Mouse (Mus musculus): Measurements from ENCODE around the gene Scgb1b30. TPM values are rescaled to one million over a fixed set of nuclear protein-coding genes. Genes with fewer than 3 reads are reported as not detected.

Scgb1b30 gene
- total and polyA plus RNA-seq, 2 experiments from 2014 or later: not detected

DNA sequence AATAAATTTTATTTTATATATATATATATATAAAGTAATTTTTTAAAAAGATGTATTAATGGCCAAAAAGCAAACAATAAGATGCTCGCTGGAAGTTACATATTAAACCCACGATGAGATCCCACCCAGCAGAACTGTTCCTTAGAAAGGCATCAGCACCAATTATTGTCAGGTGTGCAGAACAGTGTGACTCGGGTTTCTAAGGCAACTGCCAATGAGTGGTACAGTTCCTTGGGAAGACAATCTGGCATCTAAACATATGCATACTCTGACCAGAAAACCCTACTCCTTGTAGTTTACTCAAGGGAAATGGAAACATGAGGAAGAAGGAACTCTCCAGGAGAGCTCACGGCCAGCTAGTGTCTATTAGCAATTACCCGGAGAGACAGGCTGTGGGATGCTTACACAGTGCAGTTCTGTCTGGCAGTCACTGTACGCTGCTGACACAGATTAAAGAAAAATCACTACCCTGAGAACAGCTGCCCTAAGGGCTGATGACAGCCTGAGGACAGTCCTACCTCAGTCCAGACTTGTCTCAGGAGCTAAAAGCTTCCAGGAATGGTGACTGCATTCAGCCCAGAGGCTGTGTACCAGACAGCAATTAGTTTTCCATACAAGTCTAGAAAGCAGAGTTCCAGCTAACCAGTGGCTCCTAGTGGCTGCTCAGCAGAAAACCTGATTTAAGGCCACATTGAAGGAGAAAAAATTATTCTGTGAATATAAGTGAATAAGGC lies 27.9 kb downstream of the Scgb1b30 start:
- peak; percentile 69 for TF ChIP-seq CTCF (IDR thresholded peaks at IDR 0.05)
- Histone ChIP-seq H3K4me3 (ENCODE audit: low read depth, low read length) (no peak overlapping the region), H3K27ac (ENCODE audit: low read depth, low read length) (no peak overlapping the region), H3K27me3 (ENCODE audit: insufficient read depth, low read length) (no peaks in the 10 kb centered on the region), H3K4me1 (ENCODE audit: insufficient read depth, low read length) (no peaks in the 10 kb centered on the region), H3K9ac (replicated peaks; ENCODE audit: low read length, poor library complexity, severe bottlenecking) (no peak overlapping the region), H3K9me3 (ENCODE audit: low read length) (no peaks in the 10 kb centered on the region), H3K4me2 (ENCODE audit: low read depth, low read length, poor library complexity, severe bottlenecking) (no peak overlapping the region), H3K36me3 (ENCODE audit: insufficient read depth, low read length) (0 out of 2 replicates have a peak, but pooled peaks cover 5% of the 10 kb centered on the region)
- 72% methylated on average over 6 of the region's 6 CpGs for WGBS
- ATAC-seq (ENCODE audit: low FRiP score) (peak; percentile 77), DNase-seq (ENCODE audit: low spot score) (peak; percentile 65)

DNA sequence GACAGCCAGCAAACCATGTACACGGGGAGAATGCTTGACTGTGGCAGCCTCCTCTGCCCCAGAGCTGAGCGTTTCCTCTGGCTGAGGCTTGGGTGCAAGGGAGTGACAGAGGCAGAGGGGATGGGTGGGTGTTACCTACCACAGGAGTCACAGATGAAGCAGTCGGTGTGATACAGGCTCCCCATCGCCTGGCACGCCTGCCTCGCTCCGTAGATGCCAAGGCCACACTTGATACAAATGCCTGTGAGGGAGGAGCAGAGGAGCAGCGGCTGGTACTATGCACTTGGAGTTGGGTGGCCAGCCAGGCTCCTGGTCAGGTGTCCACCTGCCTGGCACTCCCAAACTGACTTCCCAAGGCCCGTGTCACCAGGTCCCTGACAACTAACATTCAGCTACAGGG lies 30.1 kb downstream of the Scgb1b30 start:
- Histone ChIP-seq H3K27ac (ENCODE audit: low read depth, low read length) (no peak overlapping the region), H3K36me3 (ENCODE audit: insufficient read depth, low read length) (no peaks in the 10 kb centered on the region), H3K9me3 (ENCODE audit: low read length) (no peaks in the 10 kb centered on the region), H3K27me3 (ENCODE audit: insufficient read depth, low read length) (no peaks in the 10 kb centered on the region), H3K4me1 (ENCODE audit: insufficient read depth, low read length) (no peaks in the 10 kb centered on the region), H3K9ac (replicated peaks; ENCODE audit: low read length, poor library complexity, severe bottlenecking) (no peak overlapping the region), H3K4me3 (ENCODE audit: low read depth, low read length) (no peak overlapping the region), H3K4me2 (ENCODE audit: low read depth, low read length, poor library complexity, severe bottlenecking) (no peak overlapping the region)
- ATAC-seq (ENCODE audit: low FRiP score): no peak
- no peak for DNase-seq (ENCODE audit: low spot score)
- 93% methylated on average over 9 of the region's 9 CpGs for WGBS
- TF ChIP-seq CTCF (IDR thresholded peaks at IDR 0.05): no peak

GRCm38 (mm10) chr7:34126291-34126690 lies 31.1 kb downstream of the Scgb1b30 start:
- no peak for TF ChIP-seq CTCF (IDR thresholded peaks at IDR 0.05)
- Histone ChIP-seq H3K4me1 (ENCODE audit: insufficient read depth, low read length) (peaks cover 5% of the 10 kb centered on the region; the same call in 1 of the 2 replicates), H3K4me2 (ENCODE audit: low read depth, low read length, poor library complexity, severe bottlenecking) (no peak overlapping the region), H3K4me3 (ENCODE audit: low read depth, low read length) (no peak overlapping the region), H3K27ac (ENCODE audit: low read depth, low read length) (no peak overlapping the region), H3K9me3 (ENCODE audit: low read length) (no peaks in the 10 kb centered on the region), H3K36me3 (ENCODE audit: insufficient read depth, low read length) (no peaks in the 10 kb centered on the region), H3K9ac (replicated peaks; ENCODE audit: low read length, poor library complexity, severe bottlenecking) (no peak overlapping the region), H3K27me3 (ENCODE audit: insufficient read depth, low read length) (no peaks in the 10 kb centered on the region)
- no peak for DNase-seq (ENCODE audit: low spot score)
- WGBS: 90% methylated on average over 3 of the region's 3 CpGs
- ATAC-seq (ENCODE audit: low FRiP score): no peak

GRCm38 (mm10) chr7:34131118-34131517 lies 35.9 kb downstream of the Scgb1b30 start:
- H3K36me3 ChIP-seq (ENCODE audit: insufficient read depth, low read length): no peaks in the 10 kb centered on the region
- ATAC-seq (ENCODE audit: low FRiP score): no peak
- H3K9me3 ChIP-seq (ENCODE audit: low read length): no peaks in the 10 kb centered on the region
- 87% methylated on average over 3 of the region's 3 CpGs for WGBS
- no peak for DNase-seq (ENCODE audit: low spot score)
- no peak overlapping the region for H3K9ac ChIP-seq (replicated peaks; ENCODE audit: low read length, poor library complexity, severe bottlenecking)
- no peak overlapping the region for H3K4me3 ChIP-seq (ENCODE audit: low read depth, low read length)
- no peaks in the 10 kb centered on the region for H3K27me3 ChIP-seq (ENCODE audit: insufficient read depth, low read length)
- peaks cover 9% of the 10 kb centered on the region; the same call in 1 of the 2 replicates for H3K4me1 ChIP-seq (ENCODE audit: insufficient read depth, low read length)
- no peak for TF ChIP-seq CTCF (IDR thresholded peaks at IDR 0.05)
- peak overlapping the region; percentile 16 for H3K4me2 ChIP-seq (ENCODE audit: low read depth, low read length, poor library complexity, severe bottlenecking)
- H3K27ac ChIP-seq (ENCODE audit: low read depth, low read length): no peak overlapping the region

DNA sequence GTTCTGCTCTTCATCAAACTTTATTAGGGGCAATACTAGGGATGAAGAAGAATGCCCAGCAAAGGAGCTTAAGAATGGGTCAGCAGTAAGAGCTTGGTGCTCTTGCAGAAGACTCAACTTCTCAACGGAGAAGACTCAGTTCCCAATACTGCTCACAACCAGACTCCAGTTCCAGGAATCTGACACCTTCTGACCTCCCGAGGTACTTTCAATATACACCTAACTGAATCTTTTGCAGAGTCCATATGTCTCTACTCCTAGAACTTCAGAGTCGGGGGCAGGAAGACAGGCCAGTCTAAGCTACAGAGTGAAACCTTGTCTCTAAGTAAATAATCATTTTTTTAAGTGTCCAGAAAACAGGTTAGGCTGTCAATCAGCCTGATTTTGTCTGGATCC lies 36.7 kb downstream of the Scgb1b30 start:
- H3K4me1 ChIP-seq (ENCODE audit: insufficient read depth, low read length): peaks cover 9% of the 10 kb centered on the region; the same call in 1 of the 2 replicates
- DNase-seq (ENCODE audit: low spot score) (no peak), ATAC-seq (ENCODE audit: low FRiP score) (peak; percentile 11; the same call in 1 of the 2 replicates)
- H3K9me3 ChIP-seq (ENCODE audit: low read length): no peaks in the 10 kb centered on the region
- peak overlapping the region; percentile 79 for H3K4me3 ChIP-seq (ENCODE audit: low read depth, low read length)
- H3K27me3 ChIP-seq (ENCODE audit: insufficient read depth, low read length): no peaks in the 10 kb centered on the region
- WGBS: 15% methylated on average over 3 of the region's 3 CpGs
- H3K27ac ChIP-seq (ENCODE audit: low read depth, low read length): no peak overlapping the region
- H3K36me3 ChIP-seq (ENCODE audit: insufficient read depth, low read length): no peaks in the 10 kb centered on the region
- peak overlapping the region; percentile 94 for H3K9ac ChIP-seq (replicated peaks; ENCODE audit: low read length, poor library complexity, severe bottlenecking)
- H3K4me2 ChIP-seq (ENCODE audit: low read depth, low read length, poor library complexity, severe bottlenecking): peak overlapping the region; percentile 81
- no peak for TF ChIP-seq CTCF (IDR thresholded peaks at IDR 0.05)

DNA sequence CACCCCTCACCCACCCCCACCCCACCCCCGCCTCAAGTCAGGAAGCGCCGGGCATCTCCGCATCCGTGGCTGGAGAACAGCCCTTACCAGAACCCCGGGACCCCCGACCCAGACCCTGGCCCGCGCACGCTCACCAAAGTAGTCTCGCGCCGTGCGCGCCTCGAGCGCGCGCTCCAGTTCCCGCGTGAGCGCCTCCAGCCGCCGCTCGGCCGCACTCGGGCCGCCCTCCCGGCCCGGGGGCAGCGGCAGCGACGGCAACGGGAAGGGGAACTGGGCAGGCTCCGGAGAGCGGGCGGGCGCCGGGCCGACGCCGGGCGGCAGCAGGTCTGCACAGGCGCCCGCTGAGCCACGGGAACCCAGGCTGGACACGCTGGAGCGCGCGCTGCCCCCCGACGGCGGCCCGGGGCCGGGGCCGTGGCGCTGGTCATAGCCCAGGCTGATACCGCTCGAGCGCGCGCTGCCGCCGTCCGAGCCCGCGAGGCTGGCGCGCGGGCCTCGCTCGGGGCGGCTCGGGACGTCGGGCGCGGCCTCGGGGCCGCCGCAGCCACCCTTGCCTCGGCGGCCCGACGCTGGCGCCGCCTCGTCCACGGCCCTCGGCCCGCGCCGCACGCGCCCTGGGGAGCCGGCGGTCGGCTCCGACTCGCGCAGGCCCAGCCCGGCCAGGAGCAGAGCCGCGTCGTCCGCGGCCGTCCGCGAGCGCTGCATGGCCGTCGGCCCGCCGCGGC lies 37.3 kb downstream of the Scgb1b30 start:
- Histone ChIP-seq H3K4me3 (ENCODE audit: low read depth, low read length) (peak overlapping the region; percentile 79), H3K9me3 (ENCODE audit: low read length) (no peaks in the 10 kb centered on the region), H3K9ac (replicated peaks; ENCODE audit: low read length, poor library complexity, severe bottlenecking) (peak overlapping the region; percentile 94), H3K27me3 (ENCODE audit: insufficient read depth, low read length) (no peaks in the 10 kb centered on the region), H3K27ac (ENCODE audit: low read depth, low read length) (peak overlapping the region; percentile 69), H3K4me1 (ENCODE audit: insufficient read depth, low read length) (peaks cover 9% of the 10 kb centered on the region; the same call in 1 of the 2 replicates), H3K36me3 (ENCODE audit: insufficient read depth, low read length) (no peaks in the 10 kb centered on the region), H3K4me2 (ENCODE audit: low read depth, low read length, poor library complexity, severe bottlenecking) (peak overlapping the region; percentile 81)
- 1% methylated on average over 55 of the region's 116 CpGs for WGBS
- ATAC-seq (ENCODE audit: low FRiP score) (peak; percentile 73), DNase-seq (ENCODE audit: low spot score) (peak; percentile 58)
- TF ChIP-seq CTCF (IDR thresholded peaks at IDR 0.05): no peak

Data from midbrain, postnatal 0 days (tissue).